Mouse (Mus musculus) liver, embryonic 15.5 days (tissue): ENCODE results near the gene Fntb. TPM values are rescaled to one million over a fixed set of nuclear protein-coding genes. Genes with fewer than 3 reads are reported as not detected.

ENCODE experiments used
- ATAC-seq: fragments of 200-750 bp; cut with Nextera tagmentation; 2 replicates; pipeline ENCODE4 v1.8.0; 2017; ENCODE audit warnings: moderate number of reproducible peaks, mild to moderate bottlenecking, moderate library complexity; ENCODE audit not compliant: insufficient read depth
- H3K27ac ChIP-seq: fragments of 300-500 bp; sonication (generic); replicated peaks from 2 replicates; pipeline ENCODE4 v1.5.1; 2015; ENCODE audit warnings: mild to moderate bottlenecking, inconsistent platforms
- H3K27me3 ChIP-seq: fragments of 300-500 bp; sonication (generic); 2 replicates; pipeline ENCODE4 v1.6.1; 2015; ENCODE audit warnings: mild to moderate bottlenecking, inconsistent platforms
- H3K36me3 ChIP-seq: fragments of 300-500 bp; sonication (generic); replicated peaks from 2 replicates; pipeline ENCODE4 v1.6.1; 2015; ENCODE audit warnings: moderate library complexity, mild to moderate bottlenecking, inconsistent platforms
- H3K4me1 ChIP-seq: fragments of 300-500 bp; sonication (generic); replicated peaks from 2 replicates; pipeline ENCODE4 v1.6.1; 2015; ENCODE audit warnings: inconsistent platforms
- H3K4me2 ChIP-seq: fragments of 300-500 bp; sonication (generic); 2 replicates; pipeline ENCODE4 v1.6.1; 2015; ENCODE audit warnings: moderate library complexity, mild to moderate bottlenecking, inconsistent platforms
- H3K4me3 ChIP-seq: fragments of 300-500 bp; sonication (generic); replicated peaks from 2 replicates; pipeline ENCODE4 v1.5.1; 2015; ENCODE audit warnings: mild to moderate bottlenecking, inconsistent platforms
- H3K9ac ChIP-seq: fragments of 300-500 bp; sonication (generic); 2 replicates; pipeline ENCODE4 v1.6.1; 2015; ENCODE audit warnings: moderate library complexity, mild to moderate bottlenecking, inconsistent platforms
- H3K9me3 ChIP-seq: fragments of 300-500 bp; sonication (generic); replicated peaks from 2 replicates; pipeline ENCODE4 v1.6.1; 2016; ENCODE audit warnings: inconsistent platforms
- WGBS: fragments of 180-500 bp; shearing (Covaris S2); methylation state at CpG from one replicate; pipeline ENCODE4 v1.1.7; 2015; ENCODE audit warnings: mixed read lengths; ENCODE audit not compliant: insufficient replicate concordance; 5-methylcytosine and 5-hydroxymethylcytosine counted together
- polyA plus RNA-seq: library from polyadenylated mRNA; unstranded; fragments of >200 nt; fragmentation: Nextera tagmentation; extraction: Ambion mirVana; gene quantifications from 2 replicates; pipeline ENCODE4 v1.2.1, GENCODE M21; 2015

Gene Fntb
- polyA plus RNA-seq, 1 experiment from 2014 or later = 25.2 TPM

DNA sequence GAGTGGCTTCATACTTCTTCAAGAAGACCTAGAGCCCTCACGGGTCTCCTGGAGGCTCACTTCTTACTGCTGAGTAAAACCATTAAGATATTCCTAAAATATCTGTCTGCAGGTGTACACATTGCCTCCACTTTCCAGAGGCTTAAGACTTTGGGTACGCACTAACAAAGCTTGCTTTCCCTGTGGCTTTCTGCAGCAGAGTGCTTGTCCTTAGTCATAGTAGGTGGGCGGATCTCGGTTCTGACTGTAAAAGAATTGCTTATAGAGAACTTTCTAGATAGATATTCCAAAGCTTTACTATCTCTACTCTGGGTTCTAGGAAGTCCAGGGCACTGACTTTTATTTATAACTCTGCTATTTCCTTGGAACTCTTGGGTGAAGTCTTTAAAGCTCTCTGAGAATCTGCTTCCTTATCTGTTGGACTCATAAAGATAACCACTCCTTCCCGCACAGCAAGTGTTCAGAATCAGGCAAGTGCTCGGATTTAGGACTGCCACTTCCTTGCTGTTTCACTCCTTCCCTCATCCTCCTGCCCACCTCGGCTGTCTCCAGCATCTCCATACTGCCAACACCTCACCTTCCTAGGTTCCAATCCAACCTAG, 31.6 kb downstream of the Fntb start:
- Histone ChIP-seq H3K36me3 (no peaks in the 10 kb centered on the region), H3K4me2 (no peak overlapping the region), H3K9me3 (no peaks in the 10 kb centered on the region), H3K27me3 (peaks cover 52% of the 10 kb centered on the region), H3K9ac (no peak overlapping the region), H3K4me1 (no peaks in the 10 kb centered on the region), H3K4me3 (no peak overlapping the region), H3K27ac (no peak overlapping the region)
- 45% methylated on average over 7 of the region's 7 CpGs for WGBS
- no peak for ATAC-seq

DNA sequence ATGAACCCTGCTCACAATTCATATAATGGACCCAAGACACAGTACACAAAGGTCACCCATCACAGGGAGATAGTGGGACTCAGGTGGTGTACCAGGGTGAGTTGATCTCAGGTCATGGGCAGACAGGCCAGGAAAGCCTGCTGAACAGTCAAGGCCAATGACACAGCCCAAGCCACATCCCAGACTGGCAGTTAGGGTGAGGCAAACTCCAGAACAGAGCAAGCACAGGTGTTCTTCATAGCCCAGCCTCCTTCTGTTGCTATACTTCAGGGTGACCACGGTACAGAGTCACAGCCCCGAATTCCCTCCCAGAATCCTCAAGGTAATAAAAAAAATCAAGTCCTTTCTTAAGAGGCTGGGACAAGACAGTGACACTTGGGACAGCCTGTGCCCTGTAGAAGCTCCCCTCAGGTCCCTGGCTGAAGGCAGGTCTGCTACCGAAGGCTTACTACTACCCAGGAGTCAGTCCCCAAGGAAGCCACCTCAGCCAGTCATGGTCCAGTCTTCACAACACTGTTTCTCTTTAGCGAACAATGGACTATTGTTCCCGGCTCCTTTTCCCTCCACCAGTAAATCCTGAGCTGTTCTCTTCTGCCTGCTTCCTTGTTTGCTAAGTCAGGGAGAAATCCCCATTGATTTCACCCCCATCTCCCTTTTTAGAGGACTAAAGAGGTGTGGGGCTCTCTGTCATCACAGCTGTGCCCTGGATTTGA, 32.8 kb downstream of the Fntb start:
- ATAC-seq = no peak
- no peaks in the 10 kb centered on the region for H3K9me3 ChIP-seq
- H3K27ac ChIP-seq = no peak overlapping the region
- peaks cover 52% of the 10 kb centered on the region for H3K27me3 ChIP-seq
- H3K9ac ChIP-seq = no peak overlapping the region
- no peaks in the 10 kb centered on the region for H3K36me3 ChIP-seq
- no peaks in the 10 kb centered on the region for H3K4me1 ChIP-seq
- H3K4me3 ChIP-seq = no peak overlapping the region
- H3K4me2 ChIP-seq = no peak overlapping the region
- 55% methylated on average over 5 of the region's 5 CpGs for WGBS

DNA sequence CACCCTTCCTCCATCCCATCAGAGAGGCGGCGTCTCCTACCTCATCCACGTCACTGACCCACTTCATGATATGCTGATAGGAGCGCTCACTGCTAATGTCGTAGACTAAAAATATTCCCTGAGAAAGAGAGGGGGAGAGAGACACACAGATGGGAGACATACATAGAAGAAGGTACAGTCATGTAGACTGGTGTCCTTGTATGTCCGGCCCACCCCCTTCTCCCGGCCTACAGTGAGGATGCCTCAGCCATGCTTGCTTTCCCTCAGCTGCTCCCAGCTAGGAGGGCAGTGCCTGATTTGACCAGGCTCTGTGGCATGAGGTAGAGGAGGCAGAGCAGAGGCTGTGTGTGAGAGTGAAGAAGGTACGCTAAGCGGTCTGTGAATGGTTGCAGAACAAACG, 37.6 kb downstream of the Fntb start:
- no peaks in the 10 kb centered on the region for H3K36me3 ChIP-seq
- H3K4me3 ChIP-seq = no peak overlapping the region
- H3K4me1 ChIP-seq = no peaks in the 10 kb centered on the region
- WGBS = 80% methylated on average over 10 of the region's 10 CpGs
- no peak overlapping the region for H3K4me2 ChIP-seq
- ATAC-seq = no peak
- H3K9ac ChIP-seq = no peak overlapping the region
- H3K27me3 ChIP-seq = peaks cover 34% of the 10 kb centered on the region
- no peaks in the 10 kb centered on the region for H3K9me3 ChIP-seq
- H3K27ac ChIP-seq = no peak overlapping the region

DNA sequence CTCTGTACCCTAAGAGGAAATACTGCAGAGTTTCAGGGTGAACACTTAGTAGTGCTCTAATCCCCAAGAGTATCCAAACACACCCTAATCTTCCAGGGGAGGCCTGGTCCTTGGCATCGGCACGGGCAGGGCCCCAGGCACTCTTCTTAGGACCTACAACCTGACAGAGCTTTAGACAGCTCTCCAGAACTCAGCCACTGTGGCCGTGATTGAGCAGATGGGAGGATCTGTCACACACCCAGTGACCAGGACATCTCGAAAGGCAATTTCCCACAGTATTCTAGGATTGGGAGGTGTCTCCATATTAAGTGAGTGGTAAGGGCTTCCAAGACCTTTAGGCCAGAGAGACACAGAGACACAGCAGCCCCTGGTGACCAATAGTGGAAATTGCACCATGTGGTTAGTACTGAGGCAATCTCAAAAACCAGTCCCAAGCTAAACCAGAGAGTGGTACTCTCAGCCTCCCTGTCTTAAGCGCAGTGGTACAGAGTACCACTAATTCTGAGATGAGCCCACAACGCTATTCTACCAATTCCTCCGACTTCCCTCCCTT, 38.4 kb downstream of the Fntb start:
- Histone ChIP-seq H3K27ac (no peak overlapping the region), H3K27me3 (peaks cover 31% of the 10 kb centered on the region), H3K9me3 (no peaks in the 10 kb centered on the region), H3K4me3 (no peak overlapping the region), H3K9ac (no peak overlapping the region), H3K4me2 (no peak overlapping the region), H3K36me3 (no peaks in the 10 kb centered on the region), H3K4me1 (no peaks in the 10 kb centered on the region)
- ATAC-seq = no peak
- 36% methylated on average over 7 of the region's 7 CpGs for WGBS

DNA sequence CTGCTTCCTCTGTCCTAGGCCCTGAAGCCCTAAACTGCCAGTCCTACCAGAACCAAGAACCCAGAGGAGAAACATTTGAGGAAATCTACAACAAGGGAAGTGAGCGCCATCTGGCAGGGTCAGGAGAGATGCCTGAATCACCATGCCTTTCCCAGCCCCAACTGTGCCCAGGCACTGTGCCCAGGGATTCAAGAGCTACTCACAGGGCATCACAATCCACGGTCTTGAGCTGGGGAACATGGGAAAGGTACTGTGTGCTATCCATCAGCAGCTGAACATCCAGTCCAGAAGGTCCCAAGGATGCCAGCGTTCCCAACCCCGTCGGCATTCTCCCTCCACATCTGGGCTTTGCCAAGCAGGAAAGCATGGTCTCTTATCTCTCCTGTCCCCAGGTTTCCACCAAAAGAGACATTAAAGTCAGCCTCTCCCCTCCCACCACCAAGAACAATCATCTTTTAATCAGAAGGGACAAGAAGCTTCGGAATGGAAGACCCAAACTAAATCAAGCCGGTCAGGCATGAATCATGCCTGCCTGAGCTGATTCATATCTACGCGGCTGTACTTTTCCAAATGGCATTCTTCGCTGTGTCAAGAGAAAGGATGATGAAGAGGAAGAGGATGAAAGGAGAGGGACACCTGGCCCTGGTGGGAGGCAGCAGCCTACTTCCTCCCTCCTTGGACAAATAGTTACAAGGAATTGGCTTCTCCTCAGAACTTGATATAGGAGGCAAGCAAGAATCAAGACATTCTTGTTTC, 39.8 kb downstream of the Fntb start:
- H3K9me3 ChIP-seq = no peaks in the 10 kb centered on the region
- no peak overlapping the region for H3K4me3 ChIP-seq
- H3K4me2 ChIP-seq = no peak overlapping the region
- H3K36me3 ChIP-seq = no peaks in the 10 kb centered on the region
- H3K4me1 ChIP-seq = no peaks in the 10 kb centered on the region
- 78% methylated on average over 10 of the region's 10 CpGs for WGBS
- no peak for ATAC-seq
- no peak overlapping the region for H3K9ac ChIP-seq
- H3K27ac ChIP-seq = no peak overlapping the region
- peaks cover 22% of the 10 kb centered on the region for H3K27me3 ChIP-seq

DNA sequence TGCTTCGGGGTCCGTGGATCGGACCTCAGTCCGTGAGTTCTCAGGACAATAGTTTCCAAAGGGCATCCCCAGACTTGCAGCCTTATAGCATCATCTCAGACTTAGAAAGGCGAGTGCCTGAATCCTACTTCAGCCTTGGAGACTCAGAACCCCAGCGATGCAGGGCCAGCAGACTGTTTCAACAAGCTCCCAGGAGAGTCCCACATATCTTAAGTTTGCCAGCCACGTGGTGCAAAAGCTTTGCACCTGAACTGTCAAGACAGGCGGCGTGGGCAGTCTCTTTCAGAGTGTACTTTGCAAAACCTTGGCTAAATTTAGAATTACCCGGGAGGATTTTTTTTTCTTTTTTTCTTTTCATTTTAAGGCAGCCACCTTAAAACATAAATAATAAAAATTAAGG, 42.4 kb downstream of the Fntb start:
- Histone ChIP-seq H3K27me3 (peaks cover 16% of the 10 kb centered on the region; the same call in 1 of the 2 replicates), H3K4me2 (no peak overlapping the region), H3K4me1 (no peaks in the 10 kb centered on the region), H3K9me3 (no peaks in the 10 kb centered on the region), H3K27ac (no peak overlapping the region), H3K36me3 (no peaks in the 10 kb centered on the region), H3K9ac (no peak overlapping the region), H3K4me3 (no peak overlapping the region)
- WGBS = 66% methylated on average over 10 of the region's 10 CpGs
- no peak for ATAC-seq

DNA sequence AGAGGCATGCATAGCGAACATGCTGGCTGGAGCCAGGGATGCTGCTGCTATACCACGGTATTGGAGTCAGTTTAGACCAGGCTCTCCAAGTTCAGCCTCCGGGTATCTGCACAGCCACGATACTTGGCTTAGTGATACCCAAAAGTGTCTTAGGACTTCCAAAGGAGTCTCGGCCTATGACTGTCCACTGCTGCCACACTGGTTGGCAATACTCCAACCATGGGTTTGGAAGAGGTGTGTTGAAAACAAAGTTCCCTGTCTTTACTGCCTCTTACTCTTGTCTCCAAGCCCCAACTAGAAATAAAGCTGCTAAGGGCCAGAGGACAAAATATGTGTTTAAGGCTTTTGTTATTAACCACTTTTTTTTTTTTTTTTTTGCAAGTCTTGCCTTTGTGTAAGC, 45.1 kb downstream of the Fntb start:
- WGBS = 77% methylated on average over 5 of the region's 5 CpGs
- Histone ChIP-seq H3K4me2 (no peak overlapping the region), H3K36me3 (no peaks in the 10 kb centered on the region), H3K27ac (no peak overlapping the region), H3K4me1 (no peaks in the 10 kb centered on the region), H3K27me3 (peaks cover 9% of the 10 kb centered on the region; the same call in 1 of the 2 replicates), H3K9me3 (no peaks in the 10 kb centered on the region), H3K9ac (no peak overlapping the region), H3K4me3 (no peak overlapping the region)
- no peak for ATAC-seq

DNA sequence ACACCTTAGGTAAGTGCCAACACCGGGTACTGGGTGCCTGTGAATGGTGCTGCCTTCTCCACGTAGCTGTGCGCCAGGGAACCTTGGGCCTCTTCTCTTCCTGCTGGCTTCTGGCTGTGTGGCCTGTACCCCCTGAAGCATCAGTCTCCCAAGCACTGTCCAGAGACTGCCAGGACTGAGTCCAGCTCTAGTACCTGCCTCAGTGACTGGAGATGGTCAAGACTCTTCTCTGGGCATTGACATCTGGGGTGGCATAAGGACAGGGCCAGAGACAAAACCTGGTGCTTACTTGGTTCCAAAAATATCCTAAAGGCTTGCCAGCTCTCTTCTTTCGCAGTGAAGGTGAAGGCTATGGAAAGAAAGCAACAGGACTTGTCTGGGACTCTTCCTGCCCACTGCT, 45.6 kb downstream of the Fntb start:
- WGBS = 74% methylated on average over 4 of the region's 4 CpGs
- Histone ChIP-seq H3K36me3 (no peaks in the 10 kb centered on the region), H3K4me1 (no peaks in the 10 kb centered on the region), H3K27me3 (peaks cover 10% of the 10 kb centered on the region; the same call in 1 of the 2 replicates), H3K27ac (no peak overlapping the region), H3K9me3 (no peaks in the 10 kb centered on the region), H3K4me3 (no peak overlapping the region), H3K9ac (no peak overlapping the region), H3K4me2 (no peak overlapping the region)
- no peak for ATAC-seq

DNA sequence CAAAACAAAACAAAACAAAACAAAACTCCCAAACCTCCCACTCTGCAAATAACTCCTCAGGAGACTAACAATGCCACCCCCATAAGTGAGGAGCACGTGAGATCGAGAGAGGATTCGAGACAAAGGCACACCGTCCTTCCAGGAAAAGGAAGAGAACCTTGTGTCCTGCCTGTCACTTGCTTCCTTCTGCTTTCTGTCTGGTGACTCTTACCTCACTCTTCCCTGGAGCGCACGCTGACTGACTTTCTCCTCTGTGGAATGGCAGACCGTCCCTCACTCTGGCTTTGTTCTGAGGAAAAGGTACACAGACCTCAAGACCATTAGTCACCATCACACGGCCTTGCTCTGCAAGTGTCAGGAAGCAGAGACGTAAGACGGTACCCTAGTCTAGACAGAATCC, 48.2 kb downstream of the Fntb start:
- no peaks in the 10 kb centered on the region for H3K36me3 ChIP-seq
- H3K9ac ChIP-seq = no peak overlapping the region
- H3K27ac ChIP-seq = no peak overlapping the region
- no peak overlapping the region for H3K4me3 ChIP-seq
- no peak for ATAC-seq
- H3K4me2 ChIP-seq = no peak overlapping the region
- no peaks in the 10 kb centered on the region for H3K4me1 ChIP-seq
- H3K27me3 ChIP-seq = peaks cover 24% of the 10 kb centered on the region
- no peaks in the 10 kb centered on the region for H3K9me3 ChIP-seq
- WGBS = 27% methylated on average over 10 of the region's 10 CpGs

DNA sequence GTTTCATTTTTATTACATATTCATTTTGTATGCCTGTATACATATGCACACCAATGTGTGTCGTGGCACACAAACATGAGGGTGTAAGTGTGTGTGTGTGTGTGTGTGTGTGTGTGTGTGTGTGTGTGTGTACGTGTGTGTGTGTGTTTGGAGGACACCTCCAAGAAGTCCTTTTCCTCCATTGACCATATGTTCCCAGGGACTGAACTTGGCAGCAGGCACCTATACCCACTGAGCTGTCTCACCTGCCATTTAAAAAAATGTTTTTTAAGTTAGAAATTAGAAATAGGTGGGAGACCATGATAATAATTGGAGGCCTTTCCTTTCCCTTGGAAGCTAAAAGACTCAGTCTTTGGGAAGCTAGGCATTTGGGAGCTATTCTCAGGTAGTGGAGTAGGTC, 48.7 kb downstream of the Fntb start:
- H3K9me3 ChIP-seq = no peaks in the 10 kb centered on the region
- no peak overlapping the region for H3K27ac ChIP-seq
- H3K36me3 ChIP-seq = no peaks in the 10 kb centered on the region
- no peak overlapping the region for H3K4me3 ChIP-seq
- H3K9ac ChIP-seq = no peak overlapping the region
- whole genome bisulfite sequencing = 45% methylated on average over 2 of the region's 2 CpGs
- H3K4me2 ChIP-seq = no peak overlapping the region
- ATAC-seq = no peak
- H3K4me1 ChIP-seq = no peaks in the 10 kb centered on the region
- H3K27me3 ChIP-seq = peaks cover 30% of the 10 kb centered on the region

DNA sequence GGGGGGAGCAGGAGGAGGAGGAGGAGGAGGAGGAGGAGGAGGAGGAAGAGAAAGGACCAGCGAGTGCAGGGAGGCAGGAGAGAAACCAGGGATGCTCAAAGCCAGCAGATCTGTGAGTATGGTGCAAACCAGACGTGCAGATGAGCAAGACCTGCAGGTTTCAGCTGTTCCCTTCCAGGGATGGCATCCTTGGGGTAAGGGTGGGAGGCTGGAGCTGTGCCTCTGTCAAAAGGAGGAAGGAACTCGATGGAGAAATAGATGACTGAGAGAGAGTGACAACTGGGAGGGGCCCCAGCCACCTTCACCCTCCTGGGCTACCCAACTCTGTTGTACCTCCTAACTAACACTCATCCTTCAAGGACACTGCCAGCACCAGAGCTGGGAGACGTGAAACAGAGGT, 51.3 kb downstream of the Fntb start:
- no peaks in the 10 kb centered on the region for H3K36me3 ChIP-seq
- ATAC-seq = no peak
- H3K4me1 ChIP-seq = 0 out of 2 replicates have a peak, but pooled peaks cover 1% of the 10 kb centered on the region
- H3K4me2 ChIP-seq = no peak overlapping the region
- no peak overlapping the region for H3K27ac ChIP-seq
- H3K27me3 ChIP-seq = peaks cover 56% of the 10 kb centered on the region
- no peaks in the 10 kb centered on the region for H3K9me3 ChIP-seq
- no peak overlapping the region for H3K9ac ChIP-seq
- 25% methylated on average over 4 of the region's 4 CpGs for WGBS
- H3K4me3 ChIP-seq = no peak overlapping the region
